15 mouse cellular contexts compared by ENCODE assay signal in genomic region chr1:191529406-191529805, GRCm38 (mm10). TPM values are rescaled to one million over a fixed set of nuclear protein-coding genes. Genes with fewer than 3 reads are reported as not detected.
A peak's percentile ranks its signal among the peaks of the same experiment; 100 is the strongest.
DNase-seq lines count a peak whose midpoint lies in the region; ATAC-seq and TF ChIP-seq lines count a peak whose summit lies in the region.
"Had no signal": no experiment of that assay in that cellular context is flagged by ENCODE, and none has a peak within 500 bp of the region (broad histone marks: within the 10 kb centered on the region; RNA-seq: fewer than 3 reads in every experiment).

No protein-coding gene starts in this region.

- H3K27ac ChIP-seq in kidney, adult 2 months (ENCODE audit: insufficient read depth, low read depth, low read length): no peak overlapping the region
- H3K27ac ChIP-seq in intestine, postnatal 0 days (ENCODE audit: low read depth, low read length): no peak overlapping the region
- H3K27ac ChIP-seq in midbrain, embryonic 11.5 days (ENCODE audit: low read depth, low read length): no peak overlapping the region
- H3K27ac ChIP-seq: forebrain, embryonic 10.5 days; hindbrain, embryonic 10.5 days; intestine, embryonic 15.5 days; liver, embryonic 15.5 days had no signal

- TF ChIP-seq CTCF in kidney, adult 2 months (conservative IDR thresholded peaks at IDR 0.05; ENCODE audit: insufficient read depth, insufficient read length, low read depth, low read length): no peak
- no peak for TF ChIP-seq CTCF in intestine, postnatal 0 days (IDR thresholded peaks at IDR 0.05; ENCODE audit: low read depth)

- H3K36me3 ChIP-seq in kidney, adult 2 months (ENCODE audit: control insufficient read depth, insufficient read depth, low read length): no peaks in the 10 kb centered on the region
- H3K36me3 ChIP-seq in intestine, postnatal 0 days (ENCODE audit: control insufficient read depth, insufficient read depth): no peaks in the 10 kb centered on the region
- H3K36me3 ChIP-seq in midbrain, embryonic 11.5 days (ENCODE audit: control insufficient read depth, insufficient read depth, low read length): no peaks in the 10 kb centered on the region
- H3K36me3 ChIP-seq: intestine, embryonic 15.5 days had no signal

- no peak overlapping the region for H3K4me3 ChIP-seq in kidney, adult 2 months (ENCODE audit: insufficient read depth, low read depth, low read length)
- H3K4me3 ChIP-seq in intestine, postnatal 0 days (ENCODE audit: low read depth, low read length): no peak overlapping the region
- no peak overlapping the region for H3K4me3 ChIP-seq in midbrain, embryonic 11.5 days (ENCODE audit: low read depth, low read length)
- H3K4me3 ChIP-seq: forebrain, embryonic 10.5 days; hindbrain, embryonic 10.5 days; intestine, embryonic 15.5 days; liver, embryonic 15.5 days; megakaryocyte, embryonic 14.5 days had no signal

- H3K4me1 ChIP-seq in kidney, adult 2 months (ENCODE audit: control insufficient read depth, insufficient read depth, low read length): no peaks in the 10 kb centered on the region
- no peaks in the 10 kb centered on the region for H3K4me1 ChIP-seq in intestine, postnatal 0 days (replicated peaks; ENCODE audit: control insufficient read depth, insufficient read depth, low read length)
- H3K4me1 ChIP-seq in midbrain, embryonic 11.5 days (ENCODE audit: control insufficient read depth, insufficient read depth, low read length): no peaks in the 10 kb centered on the region
- H3K4me1 ChIP-seq: forebrain, embryonic 10.5 days; hindbrain, embryonic 10.5 days had no signal

- peak; percentile 20 for DNase-seq in kidney, adult 2 months
- no peak for DNase-seq in kidney, postnatal 4 days
- peak; percentile 71 for DNase-seq in MN1 (ENCODE audit: low spot score)
- peak; percentile 16 for DNase-seq in adrenal gland, postnatal 25 days
- DNase-seq in gonadal fat pad, adult 2 months (ENCODE audit: low read depth): peak; percentile 36
- no peak for DNase-seq in midbrain, embryonic 11.5 days (ENCODE audit: low spot score, missing footprints)
- no peak for DNase-seq in frontal cortex, postnatal 25 days (ENCODE audit: low spot score in 2 of 2)
- DNase-seq: cerebellum, adult 8-10 months had no signal

- H3K9ac ChIP-seq in intestine, postnatal 0 days (ENCODE audit: low read depth, low read length): no peak overlapping the region
- no peak overlapping the region for H3K9ac ChIP-seq in midbrain, embryonic 11.5 days (ENCODE audit: low read length)
- H3K9ac ChIP-seq: intestine, embryonic 15.5 days; liver, embryonic 15.5 days had no signal

- no peak for TF ChIP-seq POLR2A in kidney, adult 2 months (IDR thresholded peaks at IDR 0.05; ENCODE audit: low read depth, low read length)

- H3K27me3 ChIP-seq in kidney, adult 2 months (replicated peaks; ENCODE audit: control insufficient read depth, insufficient read depth, low read length): no peaks in the 10 kb centered on the region
- no peaks in the 10 kb centered on the region for H3K27me3 ChIP-seq in intestine, postnatal 0 days (replicated peaks; ENCODE audit: control insufficient read depth, insufficient read depth, low read length)
- H3K27me3 ChIP-seq in midbrain, embryonic 11.5 days (ENCODE audit: control insufficient read depth, insufficient read depth, low read length): no peaks in the 10 kb centered on the region
- H3K27me3 ChIP-seq: CH12.LX; intestine, embryonic 15.5 days; liver, embryonic 15.5 days; megakaryocyte, embryonic 14.5 days had no signal

- H3K9me3 ChIP-seq in intestine, postnatal 0 days (ENCODE audit: control insufficient read depth): no peaks in the 10 kb centered on the region
- no peaks in the 10 kb centered on the region for H3K9me3 ChIP-seq in midbrain, embryonic 11.5 days (ENCODE audit: control insufficient read depth, low read length)
- H3K9me3 ChIP-seq: forebrain, embryonic 10.5 days; hindbrain, embryonic 10.5 days; intestine, embryonic 15.5 days; liver, embryonic 15.5 days; megakaryocyte, embryonic 14.5 days had no signal

- ATAC-seq in intestine, postnatal 0 days: no peak
- no peak for ATAC-seq in midbrain, embryonic 11.5 days (ENCODE audit: low FRiP score)
- ATAC-seq: intestine, embryonic 15.5 days had no signal

- 79% methylated on average over 2 of the region's 2 CpGs for WGBS in kidney, adult 2 months
- 85% methylated on average over 2 of the region's 2 CpGs for WGBS in intestine, postnatal 0 days
- 88% methylated on average over 2 of the region's 2 CpGs for WGBS in midbrain, embryonic 11.5 days

- H3K4me2 ChIP-seq in intestine, postnatal 0 days (replicated peaks; ENCODE audit: low read depth): no peak overlapping the region
- H3K4me2 ChIP-seq in midbrain, embryonic 11.5 days: no peak overlapping the region
- H3K4me2 ChIP-seq: intestine, embryonic 15.5 days; liver, embryonic 15.5 days had no signal

RNA-seq across cellular contexts. Expression of gene Dtl, which starts 45.9 kb away (rescaled TPM):
- 0.14 and 0.20 TPM in 2 replicates for polyA plus RNA-seq in kidney, adult 2 months (2012; rRNA removed)
- total RNA-seq in adrenal gland, postnatal 25 days (2021): 4.6 and 5.3 TPM in 2 replicates
- polyA plus RNA-seq in gonadal fat pad, adult 2 months (2012; rRNA removed): 1.1 and 1.3 TPM in 2 replicates
- 6.1 and 6.6 TPM in 2 replicates for polyA plus RNA-seq in intestine, postnatal 0 days (2015; fragmentation: Nextera tagmentation; extraction: Ambion mirVana)
- polyA plus RNA-seq in midbrain, embryonic 11.5 days (2014; fragmentation: Nextera tagmentation; extraction: Ambion mirVana): 67.9 and 71.5 TPM in 2 replicates

RNA-seq across cellular contexts. Expression of gene Ints7, which starts 46.0 kb away (rescaled TPM):
- 12.2 and 12.7 TPM in 2 replicates for polyA plus RNA-seq in kidney, adult 2 months (2012; rRNA removed)
- 28.3 and 43.2 TPM in 2 replicates for total RNA-seq in adrenal gland, postnatal 25 days (2021)
- polyA plus RNA-seq in gonadal fat pad, adult 2 months (2012; rRNA removed): 23.1 and 23.9 TPM in 2 replicates
- 11.2 and 11.4 TPM in 2 replicates for polyA plus RNA-seq in intestine, postnatal 0 days (2015; fragmentation: Nextera tagmentation; extraction: Ambion mirVana)
- polyA plus RNA-seq in midbrain, embryonic 11.5 days (2014; fragmentation: Nextera tagmentation; extraction: Ambion mirVana): 54.4 and 55.2 TPM in 2 replicates

Comparison
In these comparisons a context has a peak if more than half of its experiments do, and no peak if none do; other contexts are left out.
1. DNase-seq: peak in kidney, adult 2 months (single experiment), MN1 (single experiment), adrenal gland, postnatal 25 days (single experiment) and gonadal fat pad, adult 2 months (single experiment); none in kidney, postnatal 4 days (0 of 2), midbrain, embryonic 11.5 days (single experiment) and frontal cortex, postnatal 25 days (0 of 2).